Mouse (Mus musculus) forebrain, embryonic 10.5 days (tissue): ENCODE results near the gene Ccdc151. TPM values are rescaled to one million over a fixed set of nuclear protein-coding genes. Genes with fewer than 3 reads are reported as not detected.

Experiments
- DNase-seq: peaks from one replicate; pipeline ENCODE4 v3.0.0-alpha.2; 2017; ENCODE audit warnings: low spot score; ENCODE audit errors: extremely low spot score
- H3K27ac ChIP-seq: fragments of 300-500 bp; sonication (generic); 2 replicates; pipeline ENCODE4 v1.5.1; 2016; ENCODE audit warnings: mild to moderate bottlenecking
- H3K27me3 ChIP-seq: fragments of 300-500 bp; sonication (generic); 2 replicates; pipeline ENCODE4 v1.6.1; 2016; ENCODE audit warnings: mild to moderate bottlenecking; ENCODE audit not compliant: poor library complexity, severe bottlenecking
- H3K36me3 ChIP-seq: fragments of 300-500 bp; sonication (generic); replicated peaks from 2 replicates; pipeline ENCODE4 v1.6.1; 2016; ENCODE audit warnings: mild to moderate bottlenecking, moderate library complexity
- H3K4me1 ChIP-seq: fragments of 300-500 bp; sonication (generic); 2 replicates; pipeline ENCODE4 v1.6.1; 2016
- H3K4me3 ChIP-seq: fragments of 300-500 bp; sonication (generic); 2 replicates; pipeline ENCODE4 v1.5.1; 2016; ENCODE audit warnings: mild to moderate bottlenecking, moderate library complexity
- H3K9me3 ChIP-seq: fragments of 300-500 bp; sonication (generic); 2 replicates; pipeline ENCODE4 v1.6.1; 2016; ENCODE audit warnings: mild to moderate bottlenecking, moderate library complexity
- WGBS: fragments of 180-500 bp; shearing (Covaris S2); methylation state at CpG from one replicate; pipeline ENCODE4 v1.1.7; 2016; 5-methylcytosine and 5-hydroxymethylcytosine counted together
- polyA plus RNA-seq: library from polyadenylated mRNA; unstranded; fragments of >200 nt; fragmentation: Nextera tagmentation; extraction: Ambion mirVana; gene quantifications from 2 replicates; pipeline ENCODE4 v1.2.1, GENCODE M21; 2016

The Ccdc151 gene
- polyA plus RNA-seq, 1 experiment from 2014 or later, result 5.0 TPM

DNA sequence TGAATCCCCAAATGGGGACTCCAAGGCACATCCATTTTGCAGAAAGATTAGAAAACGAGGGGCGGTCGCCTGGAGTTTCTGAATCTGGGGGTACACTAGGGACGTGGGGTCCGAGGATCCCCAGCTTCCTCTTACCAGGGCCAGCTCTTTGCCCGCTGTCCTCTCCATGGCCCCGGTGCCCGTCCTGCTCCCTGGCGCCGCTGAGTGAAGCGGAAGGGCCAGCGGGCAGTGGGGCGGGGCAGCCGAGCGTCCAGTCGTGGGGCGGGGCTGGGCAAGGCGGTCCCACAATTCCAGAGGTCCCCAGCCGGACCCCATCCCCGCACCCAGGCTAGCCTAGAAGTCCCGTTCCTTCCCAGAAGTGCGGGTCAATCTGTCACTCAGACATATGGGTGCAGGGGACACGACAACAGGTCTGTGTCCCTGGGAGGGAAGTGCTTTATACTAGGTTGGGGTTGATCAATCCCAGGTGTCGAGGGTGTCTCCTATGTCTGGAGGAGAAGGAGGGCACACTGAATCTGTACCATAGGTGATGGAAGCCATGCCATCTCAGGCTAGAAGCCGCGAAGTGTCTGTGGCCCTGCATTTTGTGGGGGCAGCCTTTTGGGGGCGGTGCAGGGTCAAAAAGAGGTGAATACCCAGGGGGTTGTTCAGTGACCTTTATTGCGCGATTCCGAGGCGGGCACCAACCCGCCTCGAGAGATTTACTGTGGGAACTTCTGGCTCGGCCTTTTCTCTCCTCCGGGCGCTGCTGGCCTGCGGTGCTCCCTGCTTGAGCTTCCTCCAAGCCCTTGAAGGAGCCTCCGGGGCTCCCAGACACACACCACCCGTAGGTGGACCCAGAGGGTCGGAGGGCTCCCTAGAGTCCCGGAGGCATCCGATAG lies 13.0 kb downstream of the Ccdc151 start, which contains the start of gene Rgl3:
Gene Rgl3 (minus strand): TSS at position 217 of the 881 bp plus-strand sequence.
- Histone ChIP-seq H3K27me3 (peaks cover 93% of the 10 kb centered on the region), H3K4me1 (peaks cover 38% of the 10 kb centered on the region), H3K4me3 (peak within 1 kb of the TSS; percentile 63), H3K36me3 (no peaks in the 10 kb centered on the region), H3K27ac (peak within 1 kb of the TSS; percentile 48; the same call in 1 of the 2 replicates), H3K9me3 (no peaks in the 10 kb centered on the region)
- peak; percentile 57 for DNase-seq
- 1% methylated on average over 42 of the region's 42 CpGs for WGBS

DNA sequence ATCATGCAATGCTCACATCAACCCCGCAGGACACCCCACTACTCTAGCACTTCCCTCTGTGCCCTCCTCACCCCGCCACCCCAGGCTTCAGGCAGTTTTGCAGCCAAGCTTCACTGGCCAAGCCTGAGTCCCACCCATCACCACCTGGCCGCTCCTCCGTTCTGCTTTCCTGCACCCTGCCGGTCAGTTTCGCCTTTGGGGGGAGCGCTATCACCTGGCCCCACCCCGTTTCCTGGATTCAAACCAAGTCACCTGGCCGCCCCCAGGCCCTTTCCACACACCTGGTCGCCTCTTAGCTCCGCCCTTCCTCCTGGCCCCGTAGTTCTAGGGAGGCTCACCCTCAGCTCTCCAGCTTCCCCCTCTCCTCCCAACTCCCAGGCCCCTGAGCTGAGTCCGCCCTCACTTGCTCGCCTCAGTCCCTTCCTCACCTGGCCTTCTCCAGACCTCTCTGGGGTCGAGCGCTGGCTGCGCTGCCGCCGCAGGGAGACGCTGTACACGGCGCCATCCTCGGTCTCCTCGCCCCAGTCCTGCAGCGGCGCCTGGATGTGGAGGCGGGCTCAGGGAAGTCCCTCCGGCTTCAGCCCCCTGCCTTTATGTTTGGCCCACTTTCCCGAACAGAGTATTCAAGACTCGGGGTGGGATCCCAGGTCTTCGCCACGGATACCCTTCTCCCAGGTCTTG lies 13.9 kb downstream of the Ccdc151 start:
- Histone ChIP-seq H3K27ac (peak overlapping the region; percentile 48; the same call in 1 of the 2 replicates), H3K9me3 (no peaks in the 10 kb centered on the region), H3K4me3 (peak overlapping the region; percentile 63), H3K27me3 (peaks cover 100% of the 10 kb centered on the region), H3K36me3 (no peaks in the 10 kb centered on the region), H3K4me1 (peaks cover 47% of the 10 kb centered on the region)
- under 1% methylated on average over 32 of the region's 32 CpGs for WGBS
- DNase-seq, result no peak

DNA sequence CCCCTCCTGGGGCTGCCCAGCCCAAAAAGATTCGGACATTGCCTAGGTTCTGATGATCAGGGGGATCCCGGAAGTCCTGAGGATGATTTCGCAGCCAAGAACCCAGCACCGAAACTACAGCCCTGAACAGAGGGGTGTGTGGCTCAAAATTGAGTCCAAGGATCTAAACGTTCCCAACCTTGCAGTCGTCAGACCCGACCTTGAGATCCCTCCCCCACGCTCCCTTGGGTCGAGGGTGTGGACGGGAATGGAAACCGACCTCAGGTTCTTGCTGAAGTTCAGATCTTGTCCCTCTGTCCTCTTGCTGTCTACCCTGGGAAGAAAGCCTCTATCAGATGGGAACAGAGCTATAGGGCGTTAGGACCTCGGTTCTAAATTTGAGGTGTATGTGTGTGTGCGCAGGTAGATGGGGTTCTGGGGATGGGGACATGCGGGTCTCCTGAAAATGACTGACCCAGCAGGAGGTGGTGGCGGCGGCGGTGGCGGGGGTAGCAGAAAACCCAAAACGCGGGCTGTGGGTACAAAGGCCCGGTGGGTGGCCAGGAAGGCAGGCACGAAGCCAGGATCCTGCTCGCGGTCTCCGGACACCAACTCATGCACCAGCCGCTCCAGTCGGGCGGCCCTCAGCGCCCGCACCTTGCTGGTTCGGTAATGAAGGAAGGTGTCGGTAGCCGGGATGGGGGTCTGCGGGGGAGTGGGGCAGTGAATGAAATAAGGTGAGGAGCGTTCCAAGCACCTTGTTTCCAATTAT lies 14.7 kb downstream of the Ccdc151 start:
- H3K27ac ChIP-seq, result no peak overlapping the region
- 7% methylated on average over 36 of the region's 36 CpGs for WGBS
- H3K36me3 ChIP-seq, result no peaks in the 10 kb centered on the region
- H3K9me3 ChIP-seq, result no peaks in the 10 kb centered on the region
- DNase-seq, result no peak
- H3K4me1 ChIP-seq, result peaks cover 48% of the 10 kb centered on the region
- H3K4me3 ChIP-seq, result peak overlapping the region; percentile 63
- peaks cover 98% of the 10 kb centered on the region for H3K27me3 ChIP-seq

DNA sequence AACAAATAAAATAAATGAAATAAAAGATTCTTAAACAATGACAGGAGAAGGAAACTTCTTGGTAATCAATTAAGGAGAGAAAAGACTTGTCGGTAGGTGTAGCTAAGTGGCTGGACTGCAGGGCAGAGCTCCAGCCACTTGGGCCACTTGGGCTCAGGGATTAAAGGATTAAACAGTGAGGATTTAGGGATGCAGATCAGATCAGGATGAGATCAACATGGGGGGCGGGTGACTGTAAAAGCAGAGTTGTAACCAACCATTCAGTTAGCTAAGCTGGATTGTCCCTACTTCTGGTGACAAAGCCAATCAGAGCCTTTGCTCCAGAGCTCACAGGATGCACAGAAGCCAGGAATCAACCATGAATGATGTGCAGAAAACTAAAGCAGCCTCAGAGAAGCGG lies 18.5 kb downstream of the Ccdc151 start:
- no peak for DNase-seq
- H3K27ac ChIP-seq, result no peak overlapping the region
- 14% methylated on average over 3 of the region's 3 CpGs for WGBS
- peaks cover 71% of the 10 kb centered on the region for H3K27me3 ChIP-seq
- H3K4me1 ChIP-seq, result peaks cover 32% of the 10 kb centered on the region
- H3K36me3 ChIP-seq, result peaks cover 8% of the 10 kb centered on the region
- H3K4me3 ChIP-seq, result no peak overlapping the region
- H3K9me3 ChIP-seq, result no peaks in the 10 kb centered on the region

DNA sequence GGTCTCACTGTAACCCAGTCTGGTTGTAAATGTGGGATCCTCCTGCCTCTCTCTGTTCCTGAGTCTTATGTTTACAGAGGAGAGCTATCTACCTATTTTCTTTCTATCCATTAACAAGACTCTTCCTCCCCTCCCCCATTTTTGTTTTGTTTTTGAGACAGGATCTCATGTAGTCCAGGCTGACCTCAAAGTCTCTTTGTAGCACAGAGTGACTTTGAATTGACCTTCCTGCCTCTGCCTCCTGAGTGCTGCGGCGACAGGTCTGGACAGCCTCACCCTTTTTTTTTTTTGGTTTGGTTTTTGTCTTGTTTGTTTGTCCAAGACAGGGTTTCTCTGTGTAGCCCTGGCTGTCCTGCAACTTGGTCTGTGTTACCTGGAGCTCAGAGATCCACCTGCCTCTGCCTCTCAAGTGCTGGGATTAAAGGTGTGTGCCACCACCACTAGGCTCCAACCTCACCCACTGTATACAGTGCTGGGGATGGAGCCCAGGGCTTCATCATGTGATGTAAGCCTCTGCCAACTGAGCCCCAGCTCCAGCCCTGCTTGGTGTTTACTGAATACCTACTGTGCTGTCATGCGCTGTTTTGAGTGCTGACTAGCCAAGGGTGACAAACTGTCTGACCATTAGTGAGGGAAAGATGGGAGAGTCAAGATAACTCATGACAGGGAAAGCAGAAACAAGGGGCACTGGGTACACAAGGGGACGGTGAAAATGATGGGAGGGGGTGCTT lies 23.9 kb downstream of the Ccdc151 start:
- Histone ChIP-seq H3K36me3 (peaks cover 8% of the 10 kb centered on the region), H3K4me3 (no peak overlapping the region), H3K27ac (no peak overlapping the region), H3K27me3 (peaks cover 17% of the 10 kb centered on the region), H3K4me1 (peaks cover 1% of the 10 kb centered on the region; the same call in 1 of the 2 replicates), H3K9me3 (no peaks in the 10 kb centered on the region)
- no peak for DNase-seq
- 94% methylated on average over 4 of the region's 4 CpGs for WGBS

DNA sequence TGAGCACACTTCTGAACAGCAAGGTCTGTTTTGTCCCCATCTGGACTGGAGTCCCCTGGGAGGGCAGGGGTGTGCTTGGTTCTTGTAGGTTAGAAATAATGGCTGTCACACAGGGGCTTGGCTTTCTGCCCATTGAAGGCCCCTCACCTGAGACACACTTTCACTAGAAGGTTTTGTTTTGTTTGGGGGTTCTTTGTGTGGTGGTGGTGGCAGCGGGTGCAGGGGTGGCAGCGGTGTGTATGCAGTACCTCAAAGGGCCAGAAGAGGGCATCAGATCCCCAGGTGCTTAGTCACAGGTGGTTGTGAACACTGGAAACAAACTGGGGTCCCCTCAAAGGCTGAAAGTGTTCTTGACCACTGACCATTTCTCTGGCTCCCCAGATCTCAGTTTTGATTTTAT lies 24.5 kb downstream of the Ccdc151 start:
- DNase-seq, result no peak
- Histone ChIP-seq H3K4me1 (no peaks in the 10 kb centered on the region), H3K9me3 (no peaks in the 10 kb centered on the region), H3K27me3 (peaks cover 13% of the 10 kb centered on the region; the same call in 1 of the 2 replicates), H3K4me3 (no peak overlapping the region), H3K27ac (no peak overlapping the region), H3K36me3 (peaks cover 8% of the 10 kb centered on the region)
- WGBS, result 35% methylated on average over 2 of the region's 2 CpGs

DNA sequence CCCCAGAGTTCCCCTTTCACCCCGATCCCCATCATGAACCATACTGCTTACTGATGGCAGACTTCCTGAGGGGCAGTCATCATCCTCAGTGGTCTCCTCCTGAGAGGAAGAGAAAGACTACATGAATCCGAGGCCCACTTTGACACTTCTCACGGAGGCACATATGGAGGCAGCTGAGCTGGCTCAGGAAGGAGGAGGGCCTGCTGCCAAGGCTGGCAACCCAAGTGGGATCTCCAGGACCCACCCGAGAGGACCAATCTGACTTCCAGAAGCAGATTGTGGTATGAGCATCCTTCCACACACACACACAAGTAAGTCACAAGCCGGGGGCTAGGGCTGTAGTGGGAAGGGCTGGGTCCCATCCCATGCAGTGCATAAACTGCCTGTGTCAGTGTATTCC lies 25.1 kb downstream of the Ccdc151 start:
- no peak overlapping the region for H3K4me3 ChIP-seq
- no peak overlapping the region for H3K27ac ChIP-seq
- no peaks in the 10 kb centered on the region for H3K4me1 ChIP-seq
- no peak for DNase-seq
- peaks cover 8% of the 10 kb centered on the region for H3K36me3 ChIP-seq
- H3K9me3 ChIP-seq, result no peaks in the 10 kb centered on the region
- WGBS, result 96% methylated on average over 5 of the region's 5 CpGs
- H3K27me3 ChIP-seq, result peaks cover 10% of the 10 kb centered on the region; the same call in 1 of the 2 replicates

DNA sequence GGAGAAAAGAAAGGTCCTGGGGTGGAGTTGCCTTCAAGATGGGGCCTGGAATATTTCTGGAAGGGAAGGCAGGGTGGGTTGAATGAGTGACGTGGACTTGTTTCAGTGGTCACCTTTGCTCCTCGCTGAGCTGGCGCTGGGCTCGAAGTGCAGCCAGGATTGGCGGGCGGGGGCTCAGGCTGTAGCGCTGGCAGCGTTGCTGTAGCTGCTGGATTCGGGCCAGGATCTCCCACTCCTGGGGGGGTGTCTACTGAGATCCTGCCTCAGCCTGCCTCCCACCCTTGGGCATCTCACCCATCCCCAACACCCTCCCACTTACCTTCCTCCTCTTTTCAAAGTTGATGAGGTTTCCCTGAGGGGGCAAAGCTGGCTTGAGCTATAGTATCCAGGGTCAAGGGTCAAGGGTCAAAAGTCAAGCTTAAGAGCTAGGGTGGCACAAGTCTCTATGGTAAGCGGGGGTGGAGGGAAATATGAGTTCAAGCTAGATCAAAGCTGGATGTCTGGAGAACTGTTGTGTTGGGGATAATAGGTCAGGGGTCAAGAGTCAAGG lies 25.7 kb downstream of the Ccdc151 start:
- H3K36me3 ChIP-seq, result peaks cover 8% of the 10 kb centered on the region
- H3K27ac ChIP-seq, result no peak overlapping the region
- peaks cover 9% of the 10 kb centered on the region; the same call in 1 of the 2 replicates for H3K27me3 ChIP-seq
- 91% methylated on average over 10 of the region's 10 CpGs for WGBS
- no peaks in the 10 kb centered on the region for H3K4me1 ChIP-seq
- no peak for DNase-seq
- no peak overlapping the region for H3K4me3 ChIP-seq
- H3K9me3 ChIP-seq, result no peaks in the 10 kb centered on the region

DNA sequence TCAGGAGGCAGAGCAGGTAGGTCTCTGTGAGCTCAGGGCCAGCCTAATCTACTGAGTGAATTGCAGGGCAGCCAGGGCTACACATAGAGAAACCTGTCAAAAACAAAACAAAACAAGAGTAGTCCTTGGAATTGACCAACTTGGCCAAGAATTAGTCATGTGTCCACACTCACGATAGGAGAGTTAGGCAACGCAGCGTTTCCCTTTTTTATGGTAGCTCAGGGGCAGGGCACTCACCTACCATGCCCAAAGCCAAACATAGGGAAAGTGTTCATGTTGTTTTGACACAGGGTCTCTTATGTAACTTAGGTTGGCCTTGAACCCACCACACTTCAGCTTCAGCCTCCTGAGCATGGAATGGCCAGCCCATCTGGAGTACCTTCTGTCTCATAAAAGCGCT lies 33.1 kb downstream of the Ccdc151 start:
- H3K4me3 ChIP-seq, result no peak overlapping the region
- peaks cover 1% of the 10 kb centered on the region for H3K27me3 ChIP-seq

DNA sequence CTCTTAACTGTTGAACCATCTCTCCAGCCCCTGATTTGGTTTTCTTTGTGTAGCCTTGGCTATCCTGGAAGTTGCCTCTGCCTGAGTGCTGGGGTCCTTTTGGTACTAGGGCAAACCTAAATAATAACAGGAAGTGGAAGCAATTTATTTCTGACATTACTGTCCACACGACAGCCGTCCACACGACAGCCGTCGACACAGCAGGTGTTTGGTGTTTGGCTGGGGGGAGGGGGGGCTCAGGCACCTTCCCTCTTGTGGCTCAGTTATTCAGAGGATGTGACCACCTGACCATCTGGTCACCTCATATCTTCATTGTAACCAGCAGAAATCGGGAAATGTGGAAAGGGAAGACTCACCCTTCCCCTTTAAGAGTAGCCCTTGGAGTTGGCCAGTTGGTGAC lies 33.6 kb downstream of the Ccdc151 start:
- Histone ChIP-seq H3K36me3 (no peaks in the 10 kb centered on the region), H3K4me3 (no peak overlapping the region), H3K4me1 (no peaks in the 10 kb centered on the region; the same call in 1 of the 2 replicates), H3K27ac (no peak overlapping the region), H3K27me3 (peaks cover 5% of the 10 kb centered on the region), H3K9me3 (no peaks in the 10 kb centered on the region)
- 88% methylated on average over 6 of the region's 6 CpGs for WGBS
- no peak for DNase-seq

More for the DNA sequence above, 33.1 kb downstream of the Ccdc151 start:
- H3K36me3 ChIP-seq, result no peaks in the 10 kb centered on the region
- H3K9me3 ChIP-seq, result no peaks in the 10 kb centered on the region
- WGBS, result 95% methylated on average over 4 of the region's 4 CpGs
- no peak overlapping the region for H3K27ac ChIP-seq
- no peaks in the 10 kb centered on the region; the same call in 1 of the 2 replicates for H3K4me1 ChIP-seq
- DNase-seq, result no peak

DNA sequence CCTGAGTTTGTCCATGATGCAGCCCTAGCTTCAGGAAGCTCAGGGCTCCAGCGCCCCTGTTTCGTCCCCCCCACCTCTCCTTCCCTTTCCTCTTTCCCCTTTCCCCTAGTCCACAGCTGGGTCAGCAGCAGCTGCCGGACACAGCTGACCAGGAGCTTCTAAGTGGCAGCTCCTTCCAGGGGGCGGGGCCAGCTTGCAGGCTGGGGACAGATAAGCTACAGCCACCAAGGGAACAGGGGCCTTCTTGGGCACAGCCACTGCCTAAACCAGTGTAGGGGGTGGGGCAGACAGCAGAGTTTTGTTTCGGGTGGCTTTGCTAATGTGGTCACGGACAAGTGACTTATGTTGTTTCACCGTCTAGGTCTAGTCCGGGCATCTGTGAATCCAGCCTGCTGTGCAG lies 39.0 kb downstream of the Ccdc151 start, which contains the start of gene Epor:
Gene Epor (minus strand): TSS at position 90 of the 400 bp plus-strand sequence.
- Histone ChIP-seq H3K27me3 (peaks cover 58% of the 10 kb centered on the region), H3K4me3 (peak within 1 kb of the TSS; percentile 58), H3K4me1 (peaks cover 36% of the 10 kb centered on the region), H3K36me3 (peaks cover 1% of the 10 kb centered on the region; the same call in 1 of the 2 replicates), H3K27ac (peak within 1 kb of the TSS; percentile 74), H3K9me3 (no peaks in the 10 kb centered on the region)
- peak; percentile 45 for DNase-seq
- 32% methylated on average over 8 of the region's 8 CpGs for WGBS
